Mouse (Mus musculus) E14TG2a.4 (cell line): ENCODE measurements around the gene Dner.

ENCODE experiments used
- H3K27me3 ChIP-seq: 2 replicates; pipeline ENCODE4 v1.6.1; 2014; ENCODE audit warnings: low read length, control low read depth; ENCODE audit not compliant: insufficient read depth
- H3K36me3 ChIP-seq: 2 replicates; pipeline ENCODE4 v1.6.1; 2014; ENCODE audit warnings: low read length, control low read depth; ENCODE audit not compliant: insufficient read depth
- H3K4me1 ChIP-seq: replicated peaks from 2 replicates; pipeline ENCODE4 v1.6.1; 2014; ENCODE audit warnings: low read depth, low read length, control low read depth
- H3K4me3 ChIP-seq: replicated peaks from 2 replicates; pipeline ENCODE4 v1.5.1; 2014; ENCODE audit warnings: mild to moderate bottlenecking, low read length
- H3K9me3 ChIP-seq: 2 replicates; pipeline ENCODE4 v1.6.1; 2014; ENCODE audit warnings: low read length, control low read depth
- CTCF ChIP-seq: conservative IDR thresholded peaks from 2 replicates; pipeline ENCODE4 v1.5.1; 2014; ENCODE audit warnings: low read length
- NANOG ChIP-seq: IDR thresholded peaks from 2 replicates; pipeline ENCODE4 v1.6.1; 2014; ENCODE audit warnings: borderline replicate concordance, low read length, mixed read lengths
- POU5F1 ChIP-seq: IDR thresholded peaks from 2 replicates; pipeline ENCODE4 v1.6.1; 2014; ENCODE audit warnings: low read length, borderline replicate concordance

Dner gene

GRCm38 (mm10) chr1:84664377-84665118, 31.5 kb downstream of the Dner start:
- no peak overlapping the region for H3K4me3 ChIP-seq
- no peaks in the 10 kb centered on the region for H3K36me3 ChIP-seq
- no peaks in the 10 kb centered on the region for H3K27me3 ChIP-seq
- no peaks in the 10 kb centered on the region for H3K9me3 ChIP-seq
- no peaks in the 10 kb centered on the region; the same call in 1 of the 2 replicates for H3K4me1 ChIP-seq
- TF ChIP-seq POU5F1 (no peak), NANOG (no peak), CTCF (no peak)

GRCm38 (mm10) chr1:84646781-84647180, 49.2 kb downstream of the Dner start:
- Histone ChIP-seq H3K4me3 (no peak overlapping the region), H3K9me3 (peaks cover 4% of the 10 kb centered on the region), H3K4me1 (no peaks in the 10 kb centered on the region), H3K27me3 (no peaks in the 10 kb centered on the region), H3K36me3 (no peaks in the 10 kb centered on the region)
- TF ChIP-seq POU5F1: no peak
- TF ChIP-seq NANOG: no peak
- no peak for TF ChIP-seq CTCF

GRCm38 (mm10) chr1:84640463-84640862, 55.6 kb downstream of the Dner start:
- Histone ChIP-seq H3K4me1 (peaks cover 57% of the 10 kb centered on the region), H3K36me3 (no peaks in the 10 kb centered on the region), H3K9me3 (peaks cover 18% of the 10 kb centered on the region), H3K27me3 (no peaks in the 10 kb centered on the region), H3K4me3 (no peak overlapping the region)
- TF ChIP-seq POU5F1 (no peak), NANOG (peak; percentile 64; the same call in 1 of the 2 replicates), CTCF (no peak)

- peaks cover 63% of the 10 kb centered on the region for H3K4me1 ChIP-seq
- H3K36me3 ChIP-seq: no peaks in the 10 kb centered on the region
- TF ChIP-seq NANOG (no peak), POU5F1 (no peak), CTCF (no peak)
- H3K9me3 ChIP-seq: peaks cover 29% of the 10 kb centered on the region
- 0 out of 2 replicates have a peak overlapping the region, but pooled peaks have one; percentile 3 for H3K4me3 ChIP-seq
- no peaks in the 10 kb centered on the region for H3K27me3 ChIP-seq
Measured at GRCm38 (mm10) chr1:84636890-84637289, 59.1 kb downstream of the Dner start.

GRCm38 (mm10) chr1:84628244-84628643, 67.8 kb downstream of the Dner start:
- Histone ChIP-seq H3K27me3 (no peaks in the 10 kb centered on the region), H3K36me3 (no peaks in the 10 kb centered on the region), H3K4me3 (no peak overlapping the region), H3K9me3 (peaks cover 12% of the 10 kb centered on the region), H3K4me1 (peaks cover 31% of the 10 kb centered on the region)
- TF ChIP-seq CTCF (no peak), POU5F1 (no peak), NANOG (no peak)

GRCm38 (mm10) chr1:84622978-84623554, 73.0 kb downstream of the Dner start:
- H3K9me3 ChIP-seq: no peaks in the 10 kb centered on the region
- TF ChIP-seq NANOG (no peak), CTCF (no peak), POU5F1 (no peak)

GRCm38 (mm10) chr1:84621308-84621707, 74.7 kb downstream of the Dner start:
- Histone ChIP-seq H3K36me3 (no peaks in the 10 kb centered on the region), H3K27me3 (peaks cover 7% of the 10 kb centered on the region; the same call in 1 of the 2 replicates), H3K4me1 (peaks cover 12% of the 10 kb centered on the region), H3K9me3 (no peaks in the 10 kb centered on the region), H3K4me3 (no peak overlapping the region)
- TF ChIP-seq NANOG (no peak), POU5F1 (no peak), CTCF (no peak)

More at GRCm38 (mm10) chr1:84622978-84623554, 73.0 kb downstream of the Dner start:
- Histone ChIP-seq H3K4me3 (peak overlapping the region; percentile 45), H3K4me1 (peaks cover 12% of the 10 kb centered on the region), H3K36me3 (no peaks in the 10 kb centered on the region), H3K27me3 (peaks cover 7% of the 10 kb centered on the region; the same call in 1 of the 2 replicates)

GRCm38 (mm10) chr1:84619131-84619760, 76.8 kb downstream of the Dner start:
- peaks cover 7% of the 10 kb centered on the region; the same call in 1 of the 2 replicates for H3K27me3 ChIP-seq
- H3K36me3 ChIP-seq: no peaks in the 10 kb centered on the region
- no peaks in the 10 kb centered on the region for H3K9me3 ChIP-seq
- TF ChIP-seq CTCF (no peak), NANOG (no peak), POU5F1 (no peak)
- peaks cover 12% of the 10 kb centered on the region for H3K4me1 ChIP-seq
- H3K4me3 ChIP-seq: no peak overlapping the region
